Mouse (Mus musculus): ENCODE measurements at regions not wholly inside any gene's neighbourhood (a gene's known extent, or its start where the extent isn't known, plus 50 kb on each side); places are given as distances from the start of the nearest gene placed in this dataset.
A peak's percentile ranks its signal among the peaks of the same experiment; 100 is the strongest.

DNA sequence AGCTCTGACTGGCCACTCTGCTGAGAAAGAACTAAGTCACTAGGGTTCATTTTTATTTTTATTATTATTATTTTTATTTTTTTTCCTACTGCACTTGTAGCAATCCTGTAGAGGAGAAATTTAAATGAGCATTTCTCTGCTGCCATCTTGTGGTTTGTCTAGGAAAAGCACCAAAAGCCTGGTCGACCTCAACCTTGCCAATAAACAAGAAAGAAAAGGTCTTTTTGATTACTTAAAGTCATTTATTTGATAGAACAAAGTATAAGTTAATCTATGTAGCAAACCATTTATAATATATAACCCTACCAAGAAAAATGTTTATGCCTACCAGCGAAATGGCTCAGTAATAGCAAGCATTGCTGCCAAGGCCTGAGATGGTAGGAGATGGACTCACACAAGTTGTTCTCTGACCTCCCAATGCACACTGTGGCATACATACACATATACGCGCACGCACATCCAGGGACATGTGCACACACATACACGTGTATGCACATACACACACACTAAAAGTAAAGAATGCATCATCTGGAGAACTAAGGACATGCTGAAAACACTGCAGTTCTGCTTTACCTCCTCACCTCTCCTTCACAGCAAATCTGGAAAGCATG, 566.1 kb downstream of the 1700064H15Rik start:
- DNase-seq (ENCODE audit: low spot score): peak; percentile 9

DNA sequence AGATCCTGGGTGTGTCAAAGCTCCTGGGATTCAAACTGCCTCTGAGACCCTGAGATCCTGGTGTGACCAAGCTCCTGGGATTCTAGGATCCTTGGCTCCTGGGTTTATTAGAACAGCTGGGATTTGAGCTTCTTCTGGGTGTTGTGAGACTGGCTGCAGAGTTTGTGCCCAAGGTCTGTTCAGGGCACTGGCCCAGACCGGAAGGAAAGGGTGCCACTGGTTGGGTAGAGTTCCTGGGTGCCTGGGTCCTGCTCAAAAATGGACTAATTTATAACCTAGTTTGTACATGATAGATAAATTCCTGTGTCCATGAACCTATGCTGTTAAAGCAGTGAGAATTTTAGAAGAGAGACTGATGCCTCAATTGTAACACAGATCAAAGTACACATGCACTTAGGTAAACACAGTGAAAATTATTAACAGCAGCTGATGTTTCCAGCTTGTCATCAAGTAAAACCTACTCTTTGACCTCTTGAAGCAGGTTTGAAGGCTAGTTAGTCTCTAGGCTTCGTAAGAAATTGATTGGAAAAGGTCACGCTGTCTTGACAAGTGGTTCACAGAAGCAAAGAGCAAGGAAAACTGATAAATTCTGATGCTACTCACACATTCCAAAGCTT, 561.2 kb downstream of the 1700064H15Rik start:
- no peak for DNase-seq (ENCODE audit: low spot score)
